ENCODE assay signal across 8 mouse cellular contexts in genomic region chr5:142463011-142463410, GRCm38 (mm10). TPM values are rescaled to one million over a fixed set of nuclear protein-coding genes. Genes with fewer than 3 reads are reported as not detected.
A peak's percentile ranks its signal among the peaks of the same experiment; 100 is the strongest.
DNase-seq lines count a peak whose midpoint lies in the region; ATAC-seq and TF ChIP-seq lines count a peak whose summit lies in the region.

No protein-coding gene starts in this region.

- H3K4me1 ChIP-seq in heart, embryonic 12.5 days (replicated peaks), result peaks cover 12% of the 10 kb centered on the region
- peaks cover 0 to 8% of the 10 kb centered on the region in 2 experiments; a peak in 2 of 4 replicates for H3K4me1 ChIP-seq in MEL (ENCODE audit: control insufficient read depth in 1 of 2, insufficient read depth in 2 of 2, low read length in 2 of 2)
- peaks cover 15% of the 10 kb centered on the region for H3K4me1 ChIP-seq in hindbrain, embryonic 12.5 days
- peaks cover 15% of the 10 kb centered on the region for H3K4me1 ChIP-seq in midbrain, embryonic 12.5 days

- H3K79me2 ChIP-seq in MEL (ENCODE audit: control insufficient read depth, insufficient read depth, low read length, poor library complexity), result peaks cover 2% of the 10 kb centered on the region; the same call in 1 of the 2 replicates

- peak overlapping the region; percentile 75 for H3K4me3 ChIP-seq in heart, embryonic 12.5 days
- H3K4me3 ChIP-seq in MEL (ENCODE audit: control insufficient read depth in 1 of 2, insufficient read depth in 1 of 2, low read depth in 2 of 2, low read length in 2 of 2), result peak overlapping the region; percentile 45 to 49; a peak in 3 of 4 replicates
- 0 out of 2 replicates have a peak overlapping the region, but pooled peaks have one; percentile 84 for H3K4me3 ChIP-seq in hindbrain, embryonic 12.5 days
- H3K4me3 ChIP-seq in midbrain, embryonic 12.5 days, result peak overlapping the region; percentile 71

- TF ChIP-seq RAD21 in MEL (IDR thresholded peaks at IDR 0.05; ENCODE audit: low read depth, low read length), result no peak

- H3K27ac ChIP-seq in heart, embryonic 12.5 days (ENCODE audit: poor library complexity, severe bottlenecking), result peak overlapping the region; percentile 87
- H3K27ac ChIP-seq in MEL (ENCODE audit: control insufficient read depth, low read depth, low read length), result peak overlapping the region; percentile 60
- peak overlapping the region; percentile 85 for H3K27ac ChIP-seq in hindbrain, embryonic 12.5 days
- H3K27ac ChIP-seq in midbrain, embryonic 12.5 days (replicated peaks), result peak overlapping the region; percentile 76

- no peak for TF ChIP-seq EP300 in MEL (IDR thresholded peaks at IDR 0.05; ENCODE audit: low read depth in 1 of 2, low read length in 2 of 2)

- no peaks in the 10 kb centered on the region for H3K9me3 ChIP-seq in heart, embryonic 12.5 days (replicated peaks)
- H3K9me3 ChIP-seq in MEL (replicated peaks; ENCODE audit: insufficient read depth, low read length), result no peaks in the 10 kb centered on the region
- no peaks in the 10 kb centered on the region for H3K9me3 ChIP-seq in hindbrain, embryonic 12.5 days (replicated peaks)
- H3K9me3 ChIP-seq in midbrain, embryonic 12.5 days, result no peaks in the 10 kb centered on the region

- peaks cover 45% of the 10 kb centered on the region for H3K36me3 ChIP-seq in heart, embryonic 12.5 days
- 0 out of 4 replicates have a peak, but pooled peaks cover 0 to 2% of the 10 kb centered on the region in 2 experiments for H3K36me3 ChIP-seq in MEL (ENCODE audit: control insufficient read depth in 1 of 2, insufficient read depth in 2 of 2, low read length in 2 of 2)
- peaks cover 20% of the 10 kb centered on the region for H3K36me3 ChIP-seq in hindbrain, embryonic 12.5 days
- H3K36me3 ChIP-seq in midbrain, embryonic 12.5 days, result peaks cover 35% of the 10 kb centered on the region

- H3K4me2 ChIP-seq in heart, embryonic 12.5 days, result peak overlapping the region; percentile 76
- peak overlapping the region; percentile 61 for H3K4me2 ChIP-seq in hindbrain, embryonic 12.5 days (replicated peaks)
- H3K4me2 ChIP-seq in midbrain, embryonic 12.5 days (replicated peaks), result peak overlapping the region; percentile 91

- DNase-seq in heart, postnatal 36 days, result no peak
- DNase-seq in MEL (ENCODE audit: low read depth, low spot score), result no peak
- DNase-seq in adrenal gland, postnatal 10 days, result no peak
- no peak for DNase-seq in cerebellum, postnatal 14 days

- no peaks in the 10 kb centered on the region for H3K27me3 ChIP-seq in heart, embryonic 12.5 days (replicated peaks)
- H3K27me3 ChIP-seq in MEL (ENCODE audit: control insufficient read depth in 1 of 2, insufficient read depth in 2 of 2, low read length in 2 of 2), result no peaks in the 10 kb centered on the region
- H3K27me3 ChIP-seq in hindbrain, embryonic 12.5 days, result no peaks in the 10 kb centered on the region
- H3K27me3 ChIP-seq in midbrain, embryonic 12.5 days, result no peaks in the 10 kb centered on the region

- WGBS in heart, embryonic 12.5 days, result 89% methylated on average over 6 of the region's 6 CpGs
- WGBS in hindbrain, embryonic 12.5 days, result 84% methylated on average over 6 of the region's 6 CpGs
- 89% methylated on average over 6 of the region's 6 CpGs for WGBS in midbrain, embryonic 12.5 days

- no peak for TF ChIP-seq CTCF in MEL (IDR thresholded peaks at IDR 0.05 in 2 of 3, conservative IDR thresholded peaks at IDR 0.05 in 1 of 3; ENCODE audit: control insufficient read depth in 1 of 3, insufficient read depth in 1 of 3, low read depth in 2 of 3, low read length in 3 of 3, poor library complexity in 1 of 3, severe bottlenecking in 1 of 3)

- TF ChIP-seq POLR2A in MEL (IDR thresholded peaks at IDR 0.05; ENCODE audit: control insufficient read depth in 1 of 2, insufficient read depth in 1 of 2, low read depth in 1 of 2, low read length in 2 of 2, poor library complexity in 1 of 2), result no peak

- no peak for ATAC-seq in heart, embryonic 12.5 days (ENCODE audit: insufficient number of reproducible peaks, low FRiP score)
- no peak for ATAC-seq in hindbrain, embryonic 12.5 days (ENCODE audit: low FRiP score)
- 0 out of 2 replicates have a peak, but pooled peaks have one; percentile 5 for ATAC-seq in midbrain, embryonic 12.5 days (ENCODE audit: low FRiP score, low read depth)
- no peak for ATAC-seq in granulocyte monocyte progenitor cell, adult 5-6 weeks (replicated peaks; ENCODE audit: poor library complexity, severe bottlenecking)

- intact Hi-C loops in heart, postnatal 36 days (cut with DNase I), result no loop called here

- peak overlapping the region; percentile 62; the same call in 1 of the 2 replicates for H3K9ac ChIP-seq in heart, embryonic 12.5 days
- peak overlapping the region; percentile 72 for H3K9ac ChIP-seq in MEL (ENCODE audit: control insufficient read depth, low read depth, low read length, poor library complexity, severe bottlenecking)
- H3K9ac ChIP-seq in hindbrain, embryonic 12.5 days, result peak overlapping the region; percentile 59; the same call in 1 of the 2 replicates
- H3K9ac ChIP-seq in midbrain, embryonic 12.5 days (replicated peaks), result peak overlapping the region; percentile 65; the same call in 1 of the 2 replicates

TF ChIP-seq in MEL, 35 proteins besides CTCF, POLR2A, EP300 and RAD21:
- TF ChIP-seq RCOR1 (IDR thresholded peaks at IDR 0.05; ENCODE audit: low read depth, low read length), result no peak
- TF ChIP-seq E2F4 (IDR thresholded peaks at IDR 0.05; ENCODE audit: borderline replicate concordance, low read depth, low read length), result no peak
- no peak for TF ChIP-seq ETS1 (IDR thresholded peaks at IDR 0.05; ENCODE audit: low read depth, low read length)
- TF ChIP-seq GATA1 (IDR thresholded peaks at IDR 0.05; ENCODE audit: low read depth, low read length), result no peak
- no peak for TF ChIP-seq MAX (IDR thresholded peaks at IDR 0.05; ENCODE audit: low read length)
- no peak for TF ChIP-seq USF2 (IDR thresholded peaks at IDR 0.05; ENCODE audit: borderline replicate concordance in 1 of 2, insufficient read depth in 1 of 2, low read depth in 1 of 2, low read length in 2 of 2)
- TF ChIP-seq UBTF (IDR thresholded peaks at IDR 0.05; ENCODE audit: borderline replicate concordance, insufficient read depth, low read depth, low read length), result no peak
- TF ChIP-seq NRF1 (IDR thresholded peaks at IDR 0.05; ENCODE audit: insufficient read depth, low read depth, low read length, poor library complexity, severe bottlenecking), result no peak
- no peak for TF ChIP-seq CHD1 (IDR thresholded peaks at IDR 0.05; ENCODE audit: low read depth, low read length)
- TF ChIP-seq CHD2 (IDR thresholded peaks at IDR 0.05; ENCODE audit: low read length), result no peak

RNA-seq across cellular contexts. Expression of gene Ap5z1, which starts 0.7 kb away (rescaled TPM):
- polyA plus RNA-seq in heart, embryonic 12.5 days (2016; fragmentation: Nextera tagmentation; extraction: Ambion mirVana), result 7.3 and 9.9 TPM in 2 replicates
- 1 to 10 TPM; 6.2 to 6.4 TPM for total RNA-seq in heart, postnatal 36 days (2021)
- total RNA-seq in MEL (2012; rRNA removed), result 4.4 and 5.1 TPM in 2 replicates
- polyA plus RNA-seq in MEL (2012; ENCODE audit: insufficient read depth in 1 of 2, insufficient read length in 2 of 2, low read depth in 1 of 2, low replicate concordance in 2 of 2, missing spikeins in 1 of 2), result 10 to 100 TPM in 1 of 2 experiments, not detected in 1; 13.5 TPM
- polyA plus RNA-seq in hindbrain, embryonic 12.5 days (2016; fragmentation: Nextera tagmentation; extraction: Ambion mirVana), result 14.9 and 15.6 TPM in 2 replicates
- polyA plus RNA-seq in midbrain, embryonic 12.5 days (2016; fragmentation: Nextera tagmentation; extraction: Ambion mirVana), result 14.4 and 14.5 TPM in 2 replicates
- total RNA-seq in adrenal gland, postnatal 10 days (2021), result 10 to 100 TPM; 14.0 to 18.9 TPM
- 18.2 and 23.9 TPM in 2 replicates for total RNA-seq in granulocyte monocyte progenitor cell, adult 5-6 weeks (2014; fragmentation: Nextera tagmentation)
- 5.7 and 6.3 TPM in 2 replicates for total RNA-seq in granulocyte monocyte progenitor cell, adult 5-6 weeks (2017)
